Mouse (Mus musculus): ENCODE results near the gene Cyp17a1.

Cyp17a1 gene

GRCm38 (mm10) chr19:46672766-46673418 lies at the start of gene Cyp17a1:
Cyp17a1 (minus strand) TSS chr19:46673172.
- no peak for DNase-seq

- no peak for DNase-seq
Measured at GRCm38 (mm10) chr19:46718150-46718549, 45.2 kb upstream of the Cyp17a1 start.

GRCm38 (mm10) chr19:46715016-46715415 lies 42.0 kb upstream of the Cyp17a1 start:
- no peak for DNase-seq

- no peak for DNase-seq
Measured at GRCm38 (mm10) chr19:46714234-46714633, 41.3 kb upstream of the Cyp17a1 start.

- DNase-seq: no peak
Measured at GRCm38 (mm10) chr19:46710614-46711013, 37.6 kb upstream of the Cyp17a1 start.

- peak; percentile 85 to 87 for DNase-seq
Measured at GRCm38 (mm10) chr19:46707296-46708151, 34.6 kb upstream of the Cyp17a1 start, which contains the start of gene As3mt. As3mt (plus strand) TSS chr19:46707458.

GRCm38 (mm10) chr19:46706540-46707295 lies 33.7 kb upstream of the Cyp17a1 start:
- peak in 1 of 2 experiments; percentile 32 for DNase-seq

GRCm38 (mm10) chr19:46705779-46706495 lies 33.0 kb upstream of the Cyp17a1 start:
- DNase-seq: no peak

- peak; percentile 29 to 57 for DNase-seq
Measured at GRCm38 (mm10) chr19:46701156-46701555, 28.2 kb upstream of the Cyp17a1 start.

GRCm38 (mm10) chr19:46699011-46699481 lies 26.1 kb upstream of the Cyp17a1 start:
- no peak for DNase-seq

GRCm38 (mm10) chr19:46697840-46698517 lies 25.0 kb upstream of the Cyp17a1 start:
- DNase-seq: no peak

- DNase-seq: no peak
Measured at GRCm38 (mm10) chr19:46696943-46697342, 24.0 kb upstream of the Cyp17a1 start.

GRCm38 (mm10) chr19:46696482-46696881 lies 23.5 kb upstream of the Cyp17a1 start:
- DNase-seq: no peak

- DNase-seq: no peak
Measured at GRCm38 (mm10) chr19:46693146-46693545, 20.2 kb upstream of the Cyp17a1 start.

GRCm38 (mm10) chr19:46691078-46691477 lies 18.1 kb upstream of the Cyp17a1 start:
- DNase-seq: no peak

- no peak for DNase-seq
Measured at GRCm38 (mm10) chr19:46690387-46690786, 17.4 kb upstream of the Cyp17a1 start.

GRCm38 (mm10) chr19:46689460-46690372 lies 16.7 kb upstream of the Cyp17a1 start, which contains the start of gene Borcs7:
Borcs7 (plus strand) TSS chr19:46689906.
- DNase-seq: peak; percentile 80 to 86

GRCm38 (mm10) chr19:46679720-46680383 lies 6.9 kb upstream of the Cyp17a1 start:
- no peak for DNase-seq

- DNase-seq: no peak
Measured at GRCm38 (mm10) chr19:46675641-46676040, 2.7 kb upstream of the Cyp17a1 start.

- DNase-seq: peak in 1 of 2 experiments; percentile 58
Measured at GRCm38 (mm10) chr19:46670691-46671090, 2.3 kb downstream of the Cyp17a1 start.
